Mouse (Mus musculus) midbrain, postnatal 0 days (tissue): ENCODE data around the gene Fam228a. TPM values are rescaled to one million over a fixed set of nuclear protein-coding genes. Genes with fewer than 3 reads are reported as not detected.

Source experiments
- ATAC-seq: fragments of 200-750 bp; cut with Nextera tagmentation; 2 replicates; pipeline ENCODE4 v1.8.0; 2017; ENCODE audit warnings: moderate number of reproducible peaks, mild to moderate bottlenecking, moderate TSS enrichment, moderate library complexity; ENCODE audit not compliant: low FRiP score
- DNase-seq: peaks from one replicate; pipeline ENCODE4 v3.0.0-alpha.2; 2015; ENCODE audit warnings: low spot score
- H3K27ac ChIP-seq: fragments of 300-500 bp; sonication (generic); 2 replicates; pipeline ENCODE4 v1.5.1; 2014; ENCODE audit warnings: low read depth, mild to moderate bottlenecking, low read length, mixed read lengths
- H3K27me3 ChIP-seq: fragments of 300-500 bp; sonication (generic); 2 replicates; pipeline ENCODE4 v1.6.1; 2014; ENCODE audit warnings: low read length, control low read depth, mixed read lengths; ENCODE audit not compliant: insufficient read depth
- H3K36me3 ChIP-seq: fragments of 300-500 bp; sonication (generic); 2 replicates; pipeline ENCODE4 v1.6.1; 2014; ENCODE audit warnings: low read length, control low read depth, mixed read lengths; ENCODE audit not compliant: insufficient read depth
- H3K4me1 ChIP-seq: fragments of 300-500 bp; sonication (generic); 2 replicates; pipeline ENCODE4 v1.6.1; 2014; ENCODE audit warnings: mild to moderate bottlenecking, control low read depth, antibody characterized with exemption, low read length, mixed read lengths; ENCODE audit not compliant: insufficient read depth
- H3K4me2 ChIP-seq: fragments of 300-500 bp; sonication (generic); 2 replicates; pipeline ENCODE4 v1.6.1; 2014; ENCODE audit warnings: low read depth, mild to moderate bottlenecking, low read length, mixed read lengths; ENCODE audit not compliant: poor library complexity, severe bottlenecking
- H3K4me3 ChIP-seq: fragments of 300-500 bp; sonication (generic); 2 replicates; pipeline ENCODE4 v1.5.1; 2014; ENCODE audit warnings: low read depth, mild to moderate bottlenecking, low read length, moderate library complexity
- H3K9ac ChIP-seq: fragments of 300-500 bp; sonication (generic); replicated peaks from 2 replicates; pipeline ENCODE4 v1.6.1; 2014; ENCODE audit warnings: mild to moderate bottlenecking, low read length, moderate library complexity, mixed read lengths; ENCODE audit not compliant: poor library complexity, severe bottlenecking
- H3K9me3 ChIP-seq: fragments of 300-500 bp; sonication (generic); 2 replicates; pipeline ENCODE4 v1.6.1; 2016; ENCODE audit warnings: low read length, control low read depth
- CTCF ChIP-seq: IDR thresholded peaks from 2 replicates; pipeline ENCODE4 v1.5.1; 2016; ENCODE audit warnings: antibody characterized with exemption, mild to moderate bottlenecking
- WGBS: fragments of 180-500 bp; shearing (Covaris S2); extraction: QIAGEN DNeasy Blood & Tissue Kit; methylation state at CpG from one replicate; pipeline ENCODE4 v1.1.7; 2014; 5-methylcytosine and 5-hydroxymethylcytosine counted together
- polyA plus RNA-seq: library from polyadenylated mRNA; unstranded; fragments of >200 nt; fragmentation: Nextera tagmentation; extraction: Ambion mirVana; gene quantifications from 2 replicates; pipeline ENCODE4 v1.2.1, GENCODE M21; 2015
- total RNA-seq: library from RNA; depleted of rRNA; stranded (reverse); fragments of >200 nt; gene quantifications from 2 replicates; pipeline ENCODE4 v1.2.3, GENCODE M21; 2014; rRNA removed

Gene Fam228a
- total and polyA plus RNA-seq, 2 experiments from 2014 or later = 0.26 to 1.9 TPM

DNA sequence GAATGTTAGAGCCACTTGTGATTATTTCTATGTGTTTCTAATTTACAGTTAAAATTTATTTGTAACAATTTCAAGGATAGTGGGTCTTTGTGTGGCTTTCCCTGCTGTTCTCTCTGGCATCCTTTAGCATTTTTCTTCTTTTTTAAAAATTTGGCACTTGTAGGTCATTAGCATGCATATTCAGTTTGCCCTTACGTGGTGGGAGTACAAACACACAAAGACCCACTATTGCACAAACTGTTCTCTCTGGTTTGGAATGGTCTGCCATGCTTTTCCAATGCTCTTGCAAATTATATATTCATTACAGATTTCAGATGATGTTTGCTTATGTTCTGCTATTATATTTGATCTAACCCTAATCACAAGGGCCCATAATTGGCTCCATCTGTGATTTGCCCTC, 61.9 kb downstream of the Fam228a start:
- DNase-seq (no peak), ATAC-seq (no peak)
- 73% methylated on average over 1 of the region's 1 CpGs for WGBS
- no peaks in the 10 kb centered on the region for H3K27me3 ChIP-seq
- no peak overlapping the region for H3K4me2 ChIP-seq
- H3K27ac ChIP-seq = no peak overlapping the region
- peaks cover 43% of the 10 kb centered on the region for H3K36me3 ChIP-seq
- H3K4me1 ChIP-seq = no peaks in the 10 kb centered on the region
- H3K9ac ChIP-seq = no peak overlapping the region
- H3K4me3 ChIP-seq = no peak overlapping the region
- TF ChIP-seq CTCF = no peak
- H3K9me3 ChIP-seq = no peaks in the 10 kb centered on the region

DNA sequence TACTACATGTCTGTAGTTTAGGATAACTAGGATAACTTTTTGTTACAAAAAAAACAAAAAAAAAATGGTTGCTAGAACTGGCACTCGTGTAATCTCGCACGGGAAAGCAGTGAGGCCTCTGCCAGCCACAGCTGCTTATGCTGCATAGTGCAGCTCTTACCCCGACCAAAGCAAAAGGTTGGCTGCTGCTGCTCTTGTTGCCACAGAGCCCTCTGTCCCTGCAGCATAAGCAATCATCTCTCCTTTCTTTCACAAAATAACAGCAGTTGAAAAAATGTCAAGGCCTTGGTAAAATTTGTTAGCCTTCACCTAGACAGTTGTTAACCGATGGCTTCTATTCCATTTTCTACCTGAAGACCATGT, 72.6 kb downstream of the Fam228a start:
- ATAC-seq (no peak), DNase-seq (peak; percentile 32)
- no peak for TF ChIP-seq CTCF
- no peak overlapping the region for H3K9ac ChIP-seq
- H3K27me3 ChIP-seq = no peaks in the 10 kb centered on the region
- no peak overlapping the region for H3K27ac ChIP-seq
- WGBS = 71% methylated on average over 5 of the region's 5 CpGs
- H3K9me3 ChIP-seq = no peaks in the 10 kb centered on the region
- H3K4me1 ChIP-seq = no peaks in the 10 kb centered on the region
- H3K4me2 ChIP-seq = no peak overlapping the region
- peaks cover 19% of the 10 kb centered on the region; the same call in 1 of the 2 replicates for H3K36me3 ChIP-seq
- no peak overlapping the region for H3K4me3 ChIP-seq

DNA sequence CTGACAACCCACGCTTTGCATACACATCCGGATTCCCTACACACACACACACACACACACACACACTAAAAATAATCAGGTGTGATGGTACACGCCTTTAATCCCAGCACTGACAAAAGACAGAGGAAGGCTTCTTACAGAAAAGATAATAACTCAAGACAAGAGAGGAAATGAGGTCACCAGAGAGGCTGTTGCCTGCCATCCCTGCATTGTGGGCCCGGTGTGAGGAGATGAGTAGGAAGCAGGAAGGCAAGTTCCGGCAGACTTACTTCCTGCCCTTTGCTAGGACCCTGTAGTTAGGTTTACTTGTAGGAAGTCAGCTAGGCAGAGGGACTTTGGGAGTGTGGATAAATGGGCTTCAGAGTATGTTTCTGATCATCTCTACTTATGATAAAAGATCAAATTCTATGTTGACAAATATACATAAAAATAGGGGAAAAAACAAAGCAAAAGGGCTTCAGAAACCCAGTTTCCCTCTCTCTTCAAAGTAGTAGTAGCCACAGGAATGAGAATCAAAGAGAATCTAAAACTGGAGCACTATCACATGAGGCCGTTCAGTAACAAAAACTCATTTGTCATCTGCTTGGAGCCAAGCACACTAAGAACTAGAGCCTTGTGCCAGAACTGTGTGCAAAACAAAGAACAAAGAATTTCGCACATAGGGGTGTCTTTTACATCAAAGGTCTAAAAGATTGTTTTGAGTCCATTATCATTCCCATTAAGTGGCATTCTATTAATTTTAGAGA, 73.1 kb downstream of the Fam228a start:
- no peak overlapping the region for H3K27ac ChIP-seq
- no peaks in the 10 kb centered on the region for H3K4me1 ChIP-seq
- peaks cover 20% of the 10 kb centered on the region; the same call in 1 of the 2 replicates for H3K36me3 ChIP-seq
- H3K9ac ChIP-seq = no peak overlapping the region
- H3K27me3 ChIP-seq = no peaks in the 10 kb centered on the region
- WGBS = 80% methylated on average over 7 of the region's 7 CpGs
- no peak overlapping the region for H3K4me3 ChIP-seq
- no peak overlapping the region for H3K4me2 ChIP-seq
- H3K9me3 ChIP-seq = no peaks in the 10 kb centered on the region
- ATAC-seq (no peak), DNase-seq (peak; percentile 13)
- no peak for TF ChIP-seq CTCF

Other genes with a start within 250 kb of the Fam228a start
- gene Itsn2, start 145.8 kb downstream of the Fam228a start, total RNA-seq = 23.4 and 27.1 TPM in 2 replicates
- 19.7 and 20.6 TPM in 2 replicates for gene Itsn2, start 145.8 kb downstream of the Fam228a start, polyA plus RNA-seq
- not detected in 2 replicates for gene Gm3625, start 145.5 kb downstream of the Fam228a start, total RNA-seq
- gene Gm3625, start 145.5 kb downstream of the Fam228a start, polyA plus RNA-seq = not detected in 2 replicates
- 10.1 and 12.8 TPM in 2 replicates for gene Pfn4, start 30.6 kb upstream of the Fam228a start, total RNA-seq
- 19.9 and 24.9 TPM in 2 replicates for gene Pfn4, start 30.6 kb upstream of the Fam228a start, polyA plus RNA-seq
- 5.6 and 6.5 TPM in 2 replicates for gene Fam228b, start 30.8 kb upstream of the Fam228a start, total RNA-seq
- 7.2 and 8.7 TPM in 2 replicates for gene Fam228b, start 30.8 kb upstream of the Fam228a start, polyA plus RNA-seq
- gene Sf3b6, start 79.1 kb upstream of the Fam228a start, total RNA-seq = 72.9 and 84.7 TPM in 2 replicates
- gene Sf3b6, start 79.1 kb upstream of the Fam228a start, polyA plus RNA-seq = 299 and 341 TPM in 2 replicates
- 55.5 and 82.1 TPM in 2 replicates for gene Fkbp1b, start 103.2 kb upstream of the Fam228a start, total RNA-seq
- gene Fkbp1b, start 103.2 kb upstream of the Fam228a start, polyA plus RNA-seq = 80.5 and 83.8 TPM in 2 replicates
- 9.7 and 11.0 TPM in 2 replicates for gene Wdcp, start 104.9 kb upstream of the Fam228a start, total RNA-seq
- 11.0 and 11.6 TPM in 2 replicates for gene Wdcp, start 104.9 kb upstream of the Fam228a start, polyA plus RNA-seq
- 1.1 and 2.5 TPM in 2 replicates for gene Mfsd2b, start 135.9 kb upstream of the Fam228a start, total RNA-seq
- 1.3 and 1.5 TPM in 2 replicates for gene Mfsd2b, start 135.9 kb upstream of the Fam228a start, polyA plus RNA-seq
- gene Ubxn2a, start 169.3 kb upstream of the Fam228a start, total RNA-seq = 26.6 and 35.1 TPM in 2 replicates
- gene Ubxn2a, start 169.3 kb upstream of the Fam228a start, polyA plus RNA-seq = 36.9 and 40.9 TPM in 2 replicates
- 27.2 and 31.7 TPM in 2 replicates for gene Atad2b, start 178.9 kb upstream of the Fam228a start, total RNA-seq
- gene Atad2b, start 178.9 kb upstream of the Fam228a start, polyA plus RNA-seq = 6.1 and 8.8 TPM in 2 replicates